Mouse (Mus musculus) heart, embryonic 14.5 days (tissue): ENCODE data around the gene Cct4. TPM values are rescaled to one million over a fixed set of nuclear protein-coding genes. Genes with fewer than 3 reads are reported as not detected.

Experiments used
- ATAC-seq: fragments of 200-750 bp; cut with Nextera tagmentation; 2 replicates; pipeline ENCODE4 v1.8.0; 2017; ENCODE audit warnings: low read depth, moderate TSS enrichment; ENCODE audit not compliant: insufficient number of reproducible peaks, insufficient read depth, low FRiP score
- H3K27ac ChIP-seq, 2 experiments: fragments of 200-500 bp in 1 of 2; fragments of 300-500 bp in 1 of 2; sonication (generic) in 1 of 2; replicated peaks in 1 of 2; 2 replicates each; pipeline ENCODE4 v1.5.1; 2012 to 2014; ENCODE audit warnings: low read depth in 2 of 2, low read length in 2 of 2, control low read depth in 1 of 2, mild to moderate bottlenecking in 1 of 2, mixed read lengths in 1 of 2; ENCODE audit not compliant: control insufficient read depth in 1 of 2, insufficient read depth in 1 of 2
- H3K27me3 ChIP-seq: fragments of 300-500 bp; sonication (generic); 2 replicates; pipeline ENCODE4 v1.6.1; 2014; ENCODE audit warnings: mild to moderate bottlenecking, low read length, control low read depth; ENCODE audit not compliant: control insufficient read depth, insufficient read depth
- H3K36me3 ChIP-seq: fragments of 300-500 bp; sonication (generic); 2 replicates; pipeline ENCODE4 v1.6.1; 2014; ENCODE audit warnings: mild to moderate bottlenecking, control low read depth, low read length, mixed read lengths; ENCODE audit not compliant: control insufficient read depth, insufficient read depth
- H3K4me1 ChIP-seq, 2 experiments: fragments of 200-500 bp in 1 of 2; fragments of 300-500 bp in 1 of 2; sonication (generic) in 1 of 2; 2 replicates each; pipeline ENCODE4 v1.6.1; 2012 to 2014; ENCODE audit warnings: low read length in 2 of 2, control low read depth in 1 of 2, mixed read lengths in 1 of 2; ENCODE audit not compliant: control insufficient read depth in 2 of 2, insufficient read depth in 2 of 2
- H3K4me2 ChIP-seq: fragments of 300-500 bp; sonication (generic); 2 replicates; pipeline ENCODE4 v1.6.1; 2014; ENCODE audit warnings: mild to moderate bottlenecking, low read length
- H3K4me3 ChIP-seq, 2 experiments: fragments of 200-500 bp in 1 of 2; fragments of 300-500 bp in 1 of 2; sonication (generic) in 1 of 2; 2 replicates each; pipeline ENCODE4 v1.5.1; 2012 to 2014; ENCODE audit warnings: low read length in 2 of 2, mild to moderate bottlenecking in 2 of 2, control low read depth in 1 of 2, low read depth in 1 of 2, moderate library complexity in 1 of 2; ENCODE audit not compliant: control insufficient read depth in 1 of 2, insufficient read depth in 1 of 2
- H3K9ac ChIP-seq: fragments of 300-500 bp; sonication (generic); 2 replicates; pipeline ENCODE4 v1.6.1; 2014; ENCODE audit warnings: mild to moderate bottlenecking, low read length
- H3K9me3 ChIP-seq: fragments of 300-500 bp; sonication (generic); 2 replicates; pipeline ENCODE4 v1.6.1; 2016; ENCODE audit warnings: low read length, control low read depth; ENCODE audit not compliant: control insufficient read depth
- WGBS: fragments of 180-500 bp; shearing (Covaris S2); extraction: QIAGEN DNeasy Blood & Tissue Kit; methylation state at CpG from one replicate; pipeline ENCODE4 v1.1.7; 2014; 5-methylcytosine and 5-hydroxymethylcytosine counted together
- polyA plus RNA-seq: library from polyadenylated mRNA; unstranded; fragments of >200 nt; fragmentation: Nextera tagmentation; extraction: Ambion mirVana; gene quantifications from 2 replicates; pipeline ENCODE4 v1.2.1, GENCODE M21; 2014

The Cct4 gene
- polyA plus RNA-seq, 1 experiment from 2014 or later = 223 TPM

DNA sequence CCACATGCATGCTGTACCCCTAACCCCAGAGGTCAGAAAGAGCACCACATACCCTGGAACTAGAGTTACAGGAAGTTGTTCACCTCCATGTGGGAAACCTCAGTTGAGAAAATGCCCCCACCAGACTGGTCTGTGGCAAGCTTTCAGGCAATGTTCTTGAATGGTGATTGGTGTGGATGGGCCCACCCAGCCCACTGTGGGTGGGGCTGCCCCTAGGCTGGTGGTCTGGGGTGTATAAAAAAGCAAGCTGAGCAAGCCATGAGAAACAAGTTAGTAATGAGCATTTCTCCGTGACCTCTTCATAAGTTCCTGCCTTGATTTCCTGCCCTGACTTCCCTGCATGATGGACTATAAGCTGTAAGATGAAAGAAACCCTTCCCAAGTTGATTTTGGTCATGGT, 28.2 kb upstream of the Cct4 start:
- Histone ChIP-seq H3K4me3 (no peak overlapping the region), H3K27me3 (no peaks in the 10 kb centered on the region), H3K4me1 (no peaks in the 10 kb centered on the region), H3K36me3 (no peaks in the 10 kb centered on the region), H3K9ac (no peak overlapping the region), H3K9me3 (peaks cover 6% of the 10 kb centered on the region), H3K27ac (no peak overlapping the region), H3K4me2 (no peak overlapping the region)
- WGBS = 92% methylated on average over 1 of the region's 1 CpGs
- ATAC-seq = no peak

DNA sequence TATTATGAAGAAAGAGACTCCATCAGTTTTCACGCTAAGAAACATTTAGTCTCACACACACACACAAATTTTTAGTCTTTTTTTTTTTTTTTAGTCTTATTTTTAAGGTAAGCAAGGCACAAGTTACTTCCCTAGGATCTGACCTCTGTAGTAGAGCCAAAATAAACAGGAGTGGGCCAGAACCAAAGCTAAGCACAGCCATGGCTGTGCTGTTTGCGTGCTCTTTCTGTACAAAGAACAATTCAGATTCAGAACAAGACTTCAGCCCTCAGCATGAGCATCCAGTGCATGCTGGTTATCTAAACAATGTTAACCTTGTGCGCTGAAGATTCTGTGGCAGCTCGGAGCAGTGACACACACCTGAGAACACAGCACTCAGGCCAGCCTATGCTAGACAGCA, 25.9 kb upstream of the Cct4 start:
- Histone ChIP-seq H3K27ac (no peak overlapping the region), H3K9me3 (peaks cover 14% of the 10 kb centered on the region), H3K4me2 (no peak overlapping the region), H3K9ac (no peak overlapping the region), H3K27me3 (no peaks in the 10 kb centered on the region), H3K4me3 (no peak overlapping the region), H3K4me1 (no peaks in the 10 kb centered on the region), H3K36me3 (no peaks in the 10 kb centered on the region)
- ATAC-seq = no peak
- 63% methylated on average over 4 of the region's 4 CpGs for WGBS

DNA sequence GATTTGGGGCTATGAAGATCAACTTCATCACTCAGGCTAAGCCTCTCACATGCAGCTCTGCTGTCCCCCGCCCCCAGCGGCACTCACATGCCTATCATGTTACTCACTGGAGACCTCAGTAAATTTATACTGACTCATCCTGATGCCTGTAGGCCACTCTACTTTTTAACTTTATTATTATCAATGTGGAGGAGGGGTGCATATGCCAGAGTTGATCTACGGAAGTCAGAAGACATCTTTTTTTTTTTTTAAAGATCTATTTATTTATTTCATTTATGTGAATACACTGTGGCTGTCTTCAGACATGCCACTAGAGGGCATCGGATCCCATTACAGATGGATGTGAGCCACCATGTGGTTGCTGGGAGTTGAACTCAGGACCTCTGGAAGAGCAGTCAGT, 24.8 kb upstream of the Cct4 start:
- no peak for ATAC-seq
- Histone ChIP-seq H3K4me2 (no peak overlapping the region), H3K4me3 (no peak overlapping the region), H3K9me3 (peaks cover 14% of the 10 kb centered on the region), H3K36me3 (no peaks in the 10 kb centered on the region), H3K9ac (no peak overlapping the region), H3K27ac (no peak overlapping the region), H3K27me3 (no peaks in the 10 kb centered on the region), H3K4me1 (no peaks in the 10 kb centered on the region)
- 68% methylated on average over 4 of the region's 4 CpGs for WGBS

DNA sequence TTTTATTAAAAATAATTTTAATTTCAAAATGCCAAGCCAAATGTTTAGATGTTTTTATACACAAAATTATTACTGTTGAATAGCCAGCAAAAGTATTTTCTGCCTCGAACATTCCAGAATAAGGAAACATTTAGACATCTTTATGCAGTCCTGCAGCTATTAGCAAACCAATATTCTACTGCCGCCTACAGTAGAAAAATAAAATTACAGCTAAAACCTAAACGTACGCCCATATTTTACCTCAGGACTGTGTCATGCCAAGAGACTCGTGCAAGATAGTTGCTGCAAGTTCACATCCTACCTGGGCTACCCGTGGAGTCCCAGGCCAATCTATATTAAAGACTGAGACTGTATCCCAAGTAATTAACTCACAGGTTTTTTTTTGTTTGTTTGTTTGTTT, 20.8 kb upstream of the Cct4 start:
- H3K36me3 ChIP-seq = peaks cover 8% of the 10 kb centered on the region; the same call in 1 of the 2 replicates
- 55% methylated on average over 6 of the region's 6 CpGs for WGBS
- ATAC-seq = no peak
- H3K4me1 ChIP-seq = peaks cover 2 to 5% of the 10 kb centered on the region in 2 experiments; a peak in 2 of 4 replicates
- H3K9me3 ChIP-seq = peaks cover 38% of the 10 kb centered on the region
- H3K4me2 ChIP-seq = no peak overlapping the region
- no peak overlapping the region for H3K27ac ChIP-seq
- H3K27me3 ChIP-seq = no peaks in the 10 kb centered on the region
- H3K4me3 ChIP-seq = no peak overlapping the region
- H3K9ac ChIP-seq = no peak overlapping the region

DNA sequence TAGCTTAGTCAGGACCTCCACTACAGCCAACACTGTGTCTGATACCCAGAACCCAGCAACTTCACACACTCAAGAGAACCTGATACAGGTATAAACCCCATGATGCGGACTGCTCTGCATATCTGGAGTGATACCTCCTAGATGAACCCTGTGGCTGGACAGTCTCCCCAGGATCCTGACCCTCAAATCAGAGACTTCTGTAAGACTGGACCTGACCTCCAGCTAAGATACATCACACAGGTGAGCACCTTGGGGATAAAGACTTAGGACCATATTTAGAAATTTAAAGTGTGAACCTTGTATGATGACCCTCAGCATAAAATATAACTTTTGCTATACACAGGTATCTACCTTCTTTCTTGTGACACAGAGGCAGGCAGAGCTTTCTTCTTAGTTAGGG, 19.8 kb upstream of the Cct4 start:
- 82% methylated on average over 1 of the region's 1 CpGs for WGBS
- Histone ChIP-seq H3K4me2 (no peak overlapping the region), H3K36me3 (peaks cover 8% of the 10 kb centered on the region; the same call in 1 of the 2 replicates)

DNA sequence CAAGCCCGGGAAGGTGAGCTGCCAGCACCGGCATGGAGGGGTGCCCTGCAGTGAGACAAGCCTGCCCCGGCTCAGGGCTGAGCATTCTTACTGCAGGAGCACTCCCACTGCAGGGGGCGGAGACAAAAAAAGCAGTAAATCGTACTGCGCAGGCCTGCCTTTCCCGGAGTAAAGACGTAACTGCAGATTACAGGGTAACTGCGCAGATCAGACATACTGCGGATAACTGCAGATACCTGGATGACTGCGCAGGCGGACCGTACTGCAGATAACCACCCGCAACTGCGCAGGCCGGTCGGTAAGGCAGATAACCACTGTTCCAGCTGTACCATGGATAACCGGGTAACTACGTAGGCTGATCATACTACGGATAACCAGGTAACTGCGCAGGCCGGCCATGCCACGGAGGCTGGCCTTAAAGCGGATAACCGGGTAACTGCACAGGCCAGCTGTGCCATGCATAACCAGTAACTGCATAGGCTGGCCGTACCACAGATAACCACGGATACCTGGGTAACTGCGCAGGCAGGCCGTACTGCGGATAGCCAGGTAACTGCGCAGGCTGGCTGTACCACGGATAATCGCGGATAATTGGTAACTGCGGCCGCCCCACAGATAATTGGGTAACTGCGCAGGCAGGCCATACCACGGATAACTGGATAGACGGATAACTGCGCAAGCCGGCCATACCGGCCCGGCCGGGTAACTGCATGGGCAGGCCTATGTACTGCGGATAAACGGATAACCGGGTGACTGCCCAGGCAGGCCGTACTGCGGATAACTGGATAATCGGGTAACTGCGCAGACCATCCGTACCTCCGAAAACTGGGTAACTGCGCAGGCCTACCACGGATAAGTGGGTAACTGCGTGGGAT, 18.2 kb upstream of the Cct4 start, which contains the start of gene Zrsr1:
TSS of gene Zrsr1 (plus strand) at position 171 of the 875 bp plus-strand sequence.
- Histone ChIP-seq H3K4me3 (peak within 1 kb of the TSS; percentile 61 to 70), H3K9ac (peak within 1 kb of the TSS; percentile 75), H3K36me3 (peaks cover 21% of the 10 kb centered on the region), H3K9me3 (peaks cover 32% of the 10 kb centered on the region), H3K4me2 (peak within 1 kb of the TSS; percentile 80), H3K27ac (peak within 1 kb of the TSS; percentile 68 to 94; a peak in 3 of 4 replicates), H3K27me3 (no peaks in the 10 kb centered on the region), H3K4me1 (peaks cover 2 to 14% of the 10 kb centered on the region in 2 experiments; a peak in 2 of 4 replicates)
- WGBS = 53% methylated on average over 56 of the region's 56 CpGs
- ATAC-seq = peak; percentile 72

More for the DNA sequence above, 19.8 kb upstream of the Cct4 start:
- no peak for ATAC-seq
- peaks cover 38% of the 10 kb centered on the region for H3K9me3 ChIP-seq
- H3K27me3 ChIP-seq = no peaks in the 10 kb centered on the region
- peaks cover 2 to 9% of the 10 kb centered on the region in 2 experiments; a peak in 2 of 4 replicates for H3K4me1 ChIP-seq
- no peak overlapping the region for H3K9ac ChIP-seq
- no peak overlapping the region for H3K27ac ChIP-seq
- no peak overlapping the region for H3K4me3 ChIP-seq

DNA sequence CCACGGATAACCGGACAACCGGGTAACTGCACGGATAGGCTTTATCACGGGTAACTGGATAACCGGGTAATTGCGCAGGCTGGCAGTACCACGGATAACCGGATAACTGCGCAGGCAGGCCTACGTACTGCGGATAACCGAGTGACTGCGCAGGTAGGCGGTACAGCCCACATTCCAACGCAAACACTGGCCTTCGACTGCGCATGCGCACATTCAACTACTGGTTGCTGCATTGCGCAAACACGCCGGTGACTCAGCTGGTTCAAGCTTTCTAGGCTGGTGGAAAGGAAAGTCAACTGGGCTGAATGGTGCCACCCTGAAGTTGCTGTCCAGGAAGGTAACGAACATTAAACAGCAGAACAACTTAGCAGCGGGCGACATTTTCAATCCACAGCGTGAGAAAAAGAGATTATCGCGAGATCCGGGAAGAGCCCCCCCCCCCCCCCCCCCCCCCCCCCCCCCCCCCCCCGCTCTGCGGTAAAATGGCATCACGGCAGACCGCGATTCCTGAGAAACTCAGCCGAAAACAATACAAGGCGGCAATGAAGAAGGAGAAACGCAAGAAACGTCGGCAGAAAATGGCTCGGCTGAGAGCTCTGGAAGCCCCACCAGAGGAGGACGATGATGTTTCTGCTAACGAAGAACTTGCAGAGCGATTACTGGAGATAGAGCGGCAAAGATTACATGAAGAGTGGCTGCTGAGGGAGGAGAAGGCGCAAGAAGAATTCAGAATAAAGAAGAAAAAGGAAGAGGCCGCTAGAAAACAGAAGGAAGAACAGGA, 17.4 kb upstream of the Cct4 start:
- Histone ChIP-seq H3K27me3 (no peaks in the 10 kb centered on the region), H3K9ac (peak overlapping the region; percentile 75), H3K4me2 (peak overlapping the region; percentile 80), H3K9me3 (peaks cover 24% of the 10 kb centered on the region), H3K4me3 (peak overlapping the region; percentile 61 to 70), H3K27ac (peak overlapping the region; percentile 73 to 94), H3K36me3 (peaks cover 28% of the 10 kb centered on the region), H3K4me1 (peaks cover 2 to 14% of the 10 kb centered on the region in 2 experiments; a peak in 2 of 4 replicates)
- peak; percentile 47; the same call in 1 of the 2 replicates for ATAC-seq
- WGBS = 55% methylated on average over 44 of the region's 46 CpGs
